Mouse (Mus musculus) forebrain, embryonic 10.5 days (tissue): Measurements from ENCODE around the gene Tmco4. TPM values are rescaled to one million over a fixed set of nuclear protein-coding genes. Genes with fewer than 3 reads are reported as not detected.
A peak's percentile ranks its signal among the peaks of the same experiment; 100 is the strongest.

Experiments used
- DNase-seq: peaks from one replicate; pipeline ENCODE4 v3.0.0-alpha.2; 2017; ENCODE audit warnings: low spot score; ENCODE audit errors: extremely low spot score
- H3K27ac ChIP-seq: fragments of 300-500 bp; sonication (generic); 2 replicates; pipeline ENCODE4 v1.5.1; 2016; ENCODE audit warnings: mild to moderate bottlenecking
- H3K27me3 ChIP-seq: fragments of 300-500 bp; sonication (generic); 2 replicates; pipeline ENCODE4 v1.6.1; 2016; ENCODE audit warnings: mild to moderate bottlenecking; ENCODE audit not compliant: poor library complexity, severe bottlenecking
- H3K36me3 ChIP-seq: fragments of 300-500 bp; sonication (generic); replicated peaks from 2 replicates; pipeline ENCODE4 v1.6.1; 2016; ENCODE audit warnings: mild to moderate bottlenecking, moderate library complexity
- H3K4me1 ChIP-seq: fragments of 300-500 bp; sonication (generic); 2 replicates; pipeline ENCODE4 v1.6.1; 2016
- H3K4me3 ChIP-seq: fragments of 300-500 bp; sonication (generic); 2 replicates; pipeline ENCODE4 v1.5.1; 2016; ENCODE audit warnings: mild to moderate bottlenecking, moderate library complexity
- H3K9me3 ChIP-seq: fragments of 300-500 bp; sonication (generic); 2 replicates; pipeline ENCODE4 v1.6.1; 2016; ENCODE audit warnings: mild to moderate bottlenecking, moderate library complexity
- WGBS: fragments of 180-500 bp; shearing (Covaris S2); methylation state at CpG from one replicate; pipeline ENCODE4 v1.1.7; 2016; 5-methylcytosine and 5-hydroxymethylcytosine counted together
- polyA plus RNA-seq: library from polyadenylated mRNA; unstranded; fragments of >200 nt; fragmentation: Nextera tagmentation; extraction: Ambion mirVana; gene quantifications from 2 replicates; pipeline ENCODE4 v1.2.1, GENCODE M21; 2016

Gene Tmco4
- polyA plus RNA-seq, result 0.90 and 1.0 TPM in 2 replicates

DNA sequence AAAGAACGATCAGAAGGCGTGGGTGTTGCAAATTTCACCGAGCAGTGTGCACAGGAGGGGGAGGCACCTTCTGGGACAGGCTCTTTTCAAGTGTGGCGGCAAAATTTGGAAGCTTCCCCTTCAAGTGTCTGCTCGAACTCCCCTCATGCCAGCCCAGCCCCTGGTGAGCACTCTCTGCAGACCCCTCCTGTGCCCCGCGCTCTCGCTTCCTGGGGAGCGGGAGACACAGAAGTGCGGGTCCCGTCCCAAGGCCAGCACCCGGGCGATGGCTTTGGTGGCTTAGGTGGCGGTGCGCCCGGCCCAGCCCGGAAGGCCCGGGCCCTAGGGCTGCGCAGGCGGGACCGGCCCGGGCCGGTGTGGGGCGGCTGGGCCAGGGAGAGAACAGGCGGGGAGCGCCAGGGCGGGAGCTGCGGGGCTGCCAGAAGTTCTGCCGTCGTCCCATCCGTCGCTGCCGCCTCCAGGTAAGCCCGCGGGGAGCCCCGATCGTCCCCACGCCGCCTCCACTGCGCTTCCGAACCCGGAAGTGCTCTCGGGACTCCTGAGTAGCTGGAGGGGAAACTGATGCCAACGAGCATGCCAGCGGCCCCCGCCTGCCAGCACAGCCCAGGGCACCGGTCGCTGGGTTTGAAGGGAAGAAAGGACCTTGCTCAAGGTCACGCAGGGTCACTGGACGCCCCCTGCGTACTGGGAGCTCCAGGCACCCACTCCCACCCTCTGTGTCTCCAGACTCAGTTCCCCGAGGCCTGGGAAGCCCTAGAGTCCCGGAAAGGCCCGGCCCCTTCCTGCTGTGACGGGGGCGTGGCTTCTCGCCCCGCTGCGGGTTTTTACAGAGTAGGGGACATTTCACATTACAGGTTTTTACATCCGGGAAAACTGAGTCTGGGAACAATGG is at the start of gene Tmco4:
Tmco4 (plus strand) TSS at position 62 of the 892 bp plus-strand sequence.
- DNase-seq, result peak; percentile 51
- Histone ChIP-seq H3K9me3 (no peaks in the 10 kb centered on the region), H3K27ac (peak within 1 kb of the TSS; percentile 90), H3K4me3 (peak within 1 kb of the TSS; percentile 71), H3K36me3 (no peaks in the 10 kb centered on the region), H3K4me1 (peaks cover 20% of the 10 kb centered on the region), H3K27me3 (peaks cover 18% of the 10 kb centered on the region)
- WGBS, result 2% methylated on average over 57 of the region's 60 CpGs

GRCm38 (mm10) chr4:138925561-138925960 is 47.1 kb upstream of the Tmco4 start:
- no peak overlapping the region for H3K27ac ChIP-seq
- 84% methylated on average over 2 of the region's 2 CpGs for WGBS
- no peaks in the 10 kb centered on the region for H3K9me3 ChIP-seq
- H3K4me1 ChIP-seq, result peaks cover 14% of the 10 kb centered on the region
- no peaks in the 10 kb centered on the region for H3K36me3 ChIP-seq
- H3K27me3 ChIP-seq, result peaks cover 6% of the 10 kb centered on the region; the same call in 1 of the 2 replicates
- DNase-seq, result no peak
- H3K4me3 ChIP-seq, result no peak overlapping the region

DNA sequence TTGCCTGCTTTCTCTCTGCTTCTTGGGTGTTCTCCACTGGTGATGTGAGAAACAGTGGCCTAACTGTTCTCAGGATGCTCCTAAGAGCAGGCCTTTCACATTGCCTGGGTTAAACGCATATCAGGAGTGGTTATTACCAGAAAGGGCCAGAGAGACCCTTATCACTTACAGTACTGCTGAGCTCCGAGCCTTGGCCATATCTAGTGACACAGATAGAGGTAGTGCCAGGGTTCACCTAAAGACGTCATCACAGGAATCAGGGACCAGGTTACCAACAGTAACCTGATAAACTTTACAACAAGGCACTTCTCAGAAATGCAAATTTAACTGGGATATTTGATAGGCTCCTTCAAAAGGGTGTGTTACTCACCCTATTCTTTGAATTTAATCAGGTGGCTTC is 38.8 kb upstream of the Tmco4 start:
- H3K4me3 ChIP-seq, result no peak overlapping the region
- WGBS, result 77% methylated on average over 3 of the region's 3 CpGs
- no peak overlapping the region for H3K27ac ChIP-seq
- no peaks in the 10 kb centered on the region for H3K4me1 ChIP-seq
- DNase-seq, result no peak
- no peaks in the 10 kb centered on the region for H3K9me3 ChIP-seq
- H3K27me3 ChIP-seq, result no peaks in the 10 kb centered on the region
- H3K36me3 ChIP-seq, result no peaks in the 10 kb centered on the region

- Histone ChIP-seq H3K4me1 (peaks cover 4% of the 10 kb centered on the region; the same call in 1 of the 2 replicates), H3K27ac (no peak overlapping the region), H3K36me3 (no peaks in the 10 kb centered on the region), H3K9me3 (no peaks in the 10 kb centered on the region), H3K4me3 (no peak overlapping the region), H3K27me3 (no peaks in the 10 kb centered on the region)
- DNase-seq, result no peak
- WGBS, result 87% methylated on average over 11 of the region's 11 CpGs
These were observed 38.1 kb upstream of the Tmco4 start for GRCm38 (mm10) chr4:138934456-138935145.

GRCm38 (mm10) chr4:138938495-138939269 is 34.0 kb upstream of the Tmco4 start:
- Histone ChIP-seq H3K4me1 (peaks cover 16% of the 10 kb centered on the region), H3K27me3 (no peaks in the 10 kb centered on the region), H3K36me3 (no peaks in the 10 kb centered on the region), H3K27ac (no peak overlapping the region), H3K9me3 (no peaks in the 10 kb centered on the region), H3K4me3 (no peak overlapping the region)
- WGBS, result 87% methylated on average over 10 of the region's 10 CpGs
- no peak for DNase-seq

GRCm38 (mm10) chr4:138939481-138939880 is 33.2 kb upstream of the Tmco4 start:
- H3K4me3 ChIP-seq, result no peak overlapping the region
- no peaks in the 10 kb centered on the region for H3K9me3 ChIP-seq
- no peak for DNase-seq
- no peaks in the 10 kb centered on the region for H3K36me3 ChIP-seq
- H3K4me1 ChIP-seq, result peaks cover 19% of the 10 kb centered on the region
- no peak overlapping the region for H3K27ac ChIP-seq
- WGBS, result 85% methylated on average over 4 of the region's 4 CpGs
- H3K27me3 ChIP-seq, result no peaks in the 10 kb centered on the region

- no peaks in the 10 kb centered on the region for H3K9me3 ChIP-seq
- H3K27me3 ChIP-seq, result no peaks in the 10 kb centered on the region
- no peak overlapping the region for H3K4me3 ChIP-seq
- WGBS, result 45% methylated on average over 7 of the region's 7 CpGs
- no peaks in the 10 kb centered on the region for H3K36me3 ChIP-seq
- no peak overlapping the region for H3K27ac ChIP-seq
- H3K4me1 ChIP-seq, result peaks cover 19% of the 10 kb centered on the region
- DNase-seq, result no peak
These were observed 31.3 kb upstream of the Tmco4 start for GRCm38 (mm10) chr4:138941401-138941800.

GRCm38 (mm10) chr4:138941966-138942365 is 30.7 kb upstream of the Tmco4 start:
- no peak overlapping the region for H3K27ac ChIP-seq

DNA sequence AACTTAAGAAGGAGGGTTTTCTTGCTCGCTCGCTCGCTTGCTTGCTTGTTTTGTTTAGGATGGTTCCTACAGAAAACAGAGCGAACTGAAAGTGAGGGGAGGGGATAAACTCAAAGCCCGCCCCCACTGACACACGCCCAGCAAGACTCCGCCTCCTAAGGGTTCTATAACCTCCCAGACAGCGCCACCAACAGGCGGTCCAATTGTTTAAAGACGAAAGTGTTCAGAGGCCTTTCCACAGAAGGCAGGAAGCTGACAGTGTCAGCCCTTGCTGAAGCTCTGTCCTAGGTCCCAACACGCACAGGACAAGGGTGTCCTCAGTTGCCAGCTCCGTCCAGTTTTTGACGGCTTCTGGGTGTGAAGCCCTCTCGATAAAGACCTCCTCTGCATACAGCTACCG is 29.0 kb upstream of the Tmco4 start:
- peaks cover 19% of the 10 kb centered on the region for H3K4me1 ChIP-seq
- H3K36me3 ChIP-seq, result no peaks in the 10 kb centered on the region
- no peak overlapping the region for H3K27ac ChIP-seq
- H3K9me3 ChIP-seq, result no peaks in the 10 kb centered on the region
- H3K4me3 ChIP-seq, result peak overlapping the region; percentile 5
- DNase-seq, result peak; percentile 49
- WGBS, result 29% methylated on average over 15 of the region's 15 CpGs
- no peaks in the 10 kb centered on the region for H3K27me3 ChIP-seq

More at GRCm38 (mm10) chr4:138941966-138942365, 30.7 kb upstream of the Tmco4 start:
- DNase-seq, result no peak
- Histone ChIP-seq H3K27me3 (no peaks in the 10 kb centered on the region), H3K36me3 (no peaks in the 10 kb centered on the region), H3K4me1 (peaks cover 19% of the 10 kb centered on the region), H3K4me3 (no peak overlapping the region), H3K9me3 (no peaks in the 10 kb centered on the region)
- WGBS, result 66% methylated on average over 6 of the region's 6 CpGs

DNA sequence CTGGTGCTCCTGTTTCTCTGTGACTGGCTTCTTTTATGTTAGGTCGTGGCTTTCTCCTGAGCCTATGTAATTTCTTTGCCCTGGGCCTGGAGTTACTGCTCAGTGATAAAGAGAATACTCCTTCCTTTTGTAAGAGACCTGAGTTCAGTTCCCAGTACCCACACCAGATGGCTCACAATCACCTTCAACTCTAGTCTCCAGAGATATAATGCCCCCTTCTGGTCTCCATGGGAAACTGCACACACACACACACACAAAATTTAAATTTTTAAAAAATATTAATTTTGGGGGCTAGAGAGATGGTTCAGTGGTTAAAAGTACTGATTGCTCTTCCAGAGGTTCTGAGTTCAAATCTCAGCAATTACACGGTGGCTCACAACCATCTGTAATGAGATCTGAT is 24.4 kb upstream of the Tmco4 start:
- H3K27me3 ChIP-seq, result no peaks in the 10 kb centered on the region
- H3K4me3 ChIP-seq, result no peak overlapping the region
- WGBS, result 84% methylated on average over 2 of the region's 2 CpGs
- H3K36me3 ChIP-seq, result no peaks in the 10 kb centered on the region
- no peak overlapping the region for H3K27ac ChIP-seq
- no peak for DNase-seq
- H3K9me3 ChIP-seq, result no peaks in the 10 kb centered on the region
- H3K4me1 ChIP-seq, result peaks cover 3% of the 10 kb centered on the region; the same call in 1 of the 2 replicates

DNA sequence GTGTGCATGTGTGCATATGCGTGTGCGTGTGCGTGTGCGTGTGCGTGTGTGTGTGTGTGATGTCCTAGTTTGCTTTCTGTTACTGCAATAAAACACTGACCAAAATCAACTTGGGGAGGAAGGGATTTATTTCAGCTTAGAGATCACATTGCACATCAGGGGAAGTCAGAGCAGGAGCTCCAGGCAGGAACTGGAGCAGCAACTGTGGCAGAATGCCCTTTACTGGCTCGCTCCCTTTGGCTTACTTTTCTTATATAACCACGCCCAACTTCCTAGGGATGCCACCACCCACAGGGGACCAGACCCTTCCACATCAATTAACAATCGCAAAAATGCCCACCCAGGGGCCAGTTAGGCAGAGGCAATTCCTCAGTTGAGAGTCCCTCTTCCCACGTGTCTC is 14.1 kb upstream of the Tmco4 start:
- no peaks in the 10 kb centered on the region for H3K9me3 ChIP-seq
- no peak for DNase-seq
- no peak overlapping the region for H3K27ac ChIP-seq
- no peaks in the 10 kb centered on the region for H3K4me1 ChIP-seq
- no peak overlapping the region for H3K4me3 ChIP-seq
- no peaks in the 10 kb centered on the region for H3K27me3 ChIP-seq
- WGBS, result 88% methylated on average over 9 of the region's 9 CpGs
- H3K36me3 ChIP-seq, result no peaks in the 10 kb centered on the region

GRCm38 (mm10) chr4:138959120-138959519 is 13.6 kb upstream of the Tmco4 start:
- Histone ChIP-seq H3K27me3 (no peaks in the 10 kb centered on the region), H3K4me3 (no peak overlapping the region), H3K27ac (no peak overlapping the region), H3K36me3 (no peaks in the 10 kb centered on the region), H3K9me3 (no peaks in the 10 kb centered on the region), H3K4me1 (no peaks in the 10 kb centered on the region)
- DNase-seq, result no peak
- 88% methylated on average over 15 of the region's 15 CpGs for WGBS
